Mouse (Mus musculus): ENCODE measurements around the gene Arhgap23.
A peak's percentile ranks its signal among the peaks of the same experiment; 100 is the strongest.

Gene Arhgap23

GRCm38 (mm10) chr11:97534442-97535307 lies 119.3 kb downstream of the Arhgap23 start:
- peak in 1 of 2 experiments; percentile 70 for DNase-seq

- peak in 1 of 2 experiments; percentile 69 for DNase-seq
These were observed 119.9 kb downstream of the Arhgap23 start for GRCm38 (mm10) chr11:97535308-97535630.

- DNase-seq, result no peak
These were observed 120.3 kb downstream of the Arhgap23 start for GRCm38 (mm10) chr11:97535660-97536059.

GRCm38 (mm10) chr11:97536083-97536747 lies 120.9 kb downstream of the Arhgap23 start:
- DNase-seq, result peak; percentile 52 to 67

GRCm38 (mm10) chr11:97536835-97537579 lies 121.7 kb downstream of the Arhgap23 start:
- peak; percentile 89 to 95 for DNase-seq

GRCm38 (mm10) chr11:97537580-97538089 lies 122.3 kb downstream of the Arhgap23 start:
- DNase-seq, result peak; percentile 54 to 55

GRCm38 (mm10) chr11:97539622-97540021 lies 124.3 kb downstream of the Arhgap23 start:
- DNase-seq, result no peak

GRCm38 (mm10) chr11:97540136-97540535 lies 124.8 kb downstream of the Arhgap23 start:
- DNase-seq, result no peak

GRCm38 (mm10) chr11:97540604-97541003 lies 125.3 kb downstream of the Arhgap23 start:
- DNase-seq, result peak in 1 of 2 experiments; percentile 53

- peak in 1 of 2 experiments; percentile 50 for DNase-seq
These were observed 127.1 kb downstream of the Arhgap23 start for GRCm38 (mm10) chr11:97542171-97543150.

GRCm38 (mm10) chr11:97543181-97543733 lies 127.9 kb downstream of the Arhgap23 start:
- DNase-seq, result peak; percentile 95 to 99

GRCm38 (mm10) chr11:97543883-97544282 lies 128.6 kb downstream of the Arhgap23 start:
- DNase-seq, result no peak

GRCm38 (mm10) chr11:97545808-97546560 lies 130.7 kb downstream of the Arhgap23 start:
- peak in 1 of 2 experiments; percentile 61 for DNase-seq

GRCm38 (mm10) chr11:97546804-97547411 lies 131.6 kb downstream of the Arhgap23 start:
- peak; percentile 76 to 80 for DNase-seq

- DNase-seq, result peak; percentile 70 to 71
These were observed 132.8 kb downstream of the Arhgap23 start for GRCm38 (mm10) chr11:97547957-97548706.

- DNase-seq, result no peak
These were observed 133.4 kb downstream of the Arhgap23 start for GRCm38 (mm10) chr11:97548757-97549156.

Measured in cerebellum, adult 18-20 months (tissue).